ENCODE assay signal across 24 mouse cellular contexts in genomic region chr3:146474428-146474827, GRCm38 (mm10). TPM values are rescaled to one million over a fixed set of nuclear protein-coding genes. Genes with fewer than 3 reads are reported as not detected.
DNase-seq lines count a peak whose midpoint lies in the region; ATAC-seq and TF ChIP-seq lines count a peak whose summit lies in the region.
"Had no signal": no experiment of that assay in that cellular context is flagged by ENCODE, and none has a peak within 500 bp of the region (broad histone marks: within the 10 kb centered on the region; RNA-seq: fewer than 3 reads in every experiment).

No protein-coding gene starts in this region.

- no peak for ATAC-seq in kidney, embryonic 14.5 days (ENCODE audit: low FRiP score, low TSS enrichment)
- ATAC-seq in kidney, embryonic 16.5 days (ENCODE audit: low FRiP score, low TSS enrichment): no peak
- peak; percentile 76 for ATAC-seq in Patski
- no peak for ATAC-seq in hindbrain, embryonic 13.5 days (ENCODE audit: low FRiP score)
- ATAC-seq: forebrain, embryonic 14.5 days; hindbrain, postnatal 0 days; inflammation-experienced regulatory T-cells, adult 6 months had no signal

- TF ChIP-seq CTCF in Patski (IDR thresholded peaks at IDR 0.05): no peak

- POLR2A ChIA-PET in Patski (lab: Charles Lee): interaction anchor here (0.7 to 1.3 kb wide), 4 partner anchors 17 to 71 kb away, joined by 3 to 4 read pairs (median 3); partner anchors contain the start of genes Gng5 and Spata1

- H3K27ac ChIP-seq in kidney, embryonic 14.5 days (ENCODE audit: low read depth, low read length): no peak overlapping the region
- H3K27ac ChIP-seq in kidney, embryonic 16.5 days (ENCODE audit: low read length): no peak overlapping the region
- H3K27ac ChIP-seq in hindbrain, embryonic 13.5 days: no peak overlapping the region
- H3K27ac ChIP-seq: heart, embryonic 15.5 days; hindbrain, embryonic 10.5 days; hindbrain, embryonic 14.5 days; hindbrain, postnatal 0 days had no signal

- no peak overlapping the region for H3K9ac ChIP-seq in kidney, embryonic 14.5 days (ENCODE audit: low read depth, low read length)
- H3K9ac ChIP-seq in kidney, embryonic 16.5 days (replicated peaks; ENCODE audit: low read length): no peak overlapping the region
- H3K9ac ChIP-seq in hindbrain, embryonic 13.5 days: no peak overlapping the region
- H3K9ac ChIP-seq: heart, embryonic 12.5 days; heart, embryonic 15.5 days; hindbrain, embryonic 14.5 days had no signal

- H3K4me3 ChIP-seq in kidney, embryonic 14.5 days (ENCODE audit: low read length): no peak overlapping the region
- H3K4me3 ChIP-seq in kidney, embryonic 16.5 days (ENCODE audit: low read length): no peak overlapping the region
- no peak overlapping the region for H3K4me3 ChIP-seq in hindbrain, embryonic 13.5 days
- H3K4me3 ChIP-seq: heart, embryonic 12.5 days; heart, embryonic 15.5 days; hindbrain, embryonic 10.5 days had no signal

- H3K4me2 ChIP-seq in kidney, embryonic 14.5 days (replicated peaks; ENCODE audit: low read depth, low read length): no peak overlapping the region
- H3K4me2 ChIP-seq in kidney, embryonic 16.5 days (replicated peaks; ENCODE audit: low read depth, low read length): no peak overlapping the region
- no peak overlapping the region for H3K4me2 ChIP-seq in hindbrain, embryonic 13.5 days
- H3K4me2 ChIP-seq: heart, embryonic 12.5 days; heart, embryonic 15.5 days; hindbrain, embryonic 14.5 days had no signal

- CTCF ChIA-PET in Patski (lab: Charles Lee): interaction anchor here (0.9 to 3.5 kb wide), 14 partner anchors 9 to 471 kb away, joined by 3 to 24 read pairs (median 5); partner anchors contain the start of gene Ctbs

- H3K36me3 ChIP-seq in kidney, embryonic 14.5 days (ENCODE audit: control insufficient read depth, insufficient read depth, low read length): no peaks in the 10 kb centered on the region
- no peaks in the 10 kb centered on the region for H3K36me3 ChIP-seq in kidney, embryonic 16.5 days (ENCODE audit: insufficient read depth, low read length)
- no peaks in the 10 kb centered on the region for H3K36me3 ChIP-seq in hindbrain, embryonic 13.5 days
- H3K36me3 ChIP-seq: G1E; heart, embryonic 12.5 days; heart, embryonic 15.5 days; hindbrain, embryonic 10.5 days had no signal

- H3K27me3 ChIP-seq in kidney, embryonic 14.5 days (ENCODE audit: control insufficient read depth, insufficient read depth, low read length): no peaks in the 10 kb centered on the region
- H3K27me3 ChIP-seq in kidney, embryonic 16.5 days (ENCODE audit: insufficient read depth, low read length): no peaks in the 10 kb centered on the region
- H3K27me3 ChIP-seq in Patski: no peaks in the 10 kb centered on the region
- H3K27me3 ChIP-seq in hindbrain, embryonic 13.5 days: no peaks in the 10 kb centered on the region
- H3K27me3 ChIP-seq: heart, embryonic 12.5 days; heart, embryonic 15.5 days had no signal

- in situ Hi-C loops in Patski (cut with MboI; ENCODE audit: low pct_unique_long_range_greater_than_20kb): no loop called here

- peak; percentile 13 for DNase-seq in kidney, adult 18-20 months
- DNase-seq in kidney, adult 9 months: peak; percentile 64
- DNase-seq in 3T3-L1 (ENCODE audit: low read depth, low spot score) (peak; percentile 62), Patski (ENCODE audit: low read depth, low spot score) (peak; percentile 73)
- no peak for DNase-seq in testis, postnatal 10 days (ENCODE audit: low spot score)
- DNase-seq: adrenal gland, postnatal 10 days; cerebellum, adult 18-20 months; cerebellum, adult 9-10 months; cerebellum, postnatal 14 days; gastrocnemius, postnatal 25 days; heart, adult 18-20 months; heart, postnatal 10 days; heart, postnatal 36 days had no signal

- H3K4me1 ChIP-seq in kidney, embryonic 14.5 days (ENCODE audit: control insufficient read depth, insufficient read depth, low read length): no peaks in the 10 kb centered on the region
- no peaks in the 10 kb centered on the region for H3K4me1 ChIP-seq in kidney, embryonic 16.5 days (ENCODE audit: insufficient read depth, low read length)
- H3K4me1 ChIP-seq in hindbrain, embryonic 13.5 days (replicated peaks): no peaks in the 10 kb centered on the region
- H3K4me1 ChIP-seq: heart, embryonic 12.5 days; heart, embryonic 15.5 days; hindbrain, embryonic 10.5 days had no signal

- 86% methylated on average over 3 of the region's 3 CpGs for WGBS in kidney, embryonic 14.5 days
- 77% methylated on average over 3 of the region's 3 CpGs for WGBS in kidney, embryonic 16.5 days
- 91% methylated on average over 3 of the region's 3 CpGs for WGBS in hindbrain, embryonic 13.5 days

- H3K9me3 ChIP-seq in kidney, embryonic 14.5 days (ENCODE audit: control insufficient read depth, low read length): no peaks in the 10 kb centered on the region
- no peaks in the 10 kb centered on the region for H3K9me3 ChIP-seq in kidney, embryonic 16.5 days (ENCODE audit: low read length)
- H3K9me3 ChIP-seq in hindbrain, embryonic 13.5 days: no peaks in the 10 kb centered on the region
- H3K9me3 ChIP-seq: G1E; heart, embryonic 12.5 days; heart, embryonic 15.5 days; hindbrain, embryonic 10.5 days had no signal

RNA-seq across cellular contexts. Expression of gene Ctbs, which starts 24.8 kb away (rescaled TPM):
- 8.9 and 12.9 TPM in 2 replicates for polyA plus RNA-seq in kidney, embryonic 14.5 days (2014; fragmentation: Nextera tagmentation; extraction: Ambion mirVana)
- 14.0 and 17.4 TPM in 2 replicates for polyA plus RNA-seq in kidney, embryonic 16.5 days (2015; fragmentation: Nextera tagmentation; extraction: Ambion mirVana)
- 25.0 TPM for polyA plus RNA-seq in Patski (2021)
- polyA plus RNA-seq in hindbrain, embryonic 13.5 days (2015; fragmentation: Nextera tagmentation; extraction: Ambion mirVana): 4.6 and 5.1 TPM in 2 replicates

RNA-seq across cellular contexts. Expression of gene Spata1, which starts 25.1 kb away (rescaled TPM):
- 6.0 and 6.8 TPM in 2 replicates for polyA plus RNA-seq in kidney, embryonic 14.5 days (2014; fragmentation: Nextera tagmentation; extraction: Ambion mirVana)
- 5.1 and 6.4 TPM in 2 replicates for polyA plus RNA-seq in kidney, embryonic 16.5 days (2015; fragmentation: Nextera tagmentation; extraction: Ambion mirVana)
- polyA plus RNA-seq in Patski (2021): 8.9 TPM
- 6.4 and 7.5 TPM in 2 replicates for polyA plus RNA-seq in hindbrain, embryonic 13.5 days (2015; fragmentation: Nextera tagmentation; extraction: Ambion mirVana)

RNA-seq across cellular contexts. Expression of gene Gng5, which starts 25.2 kb away (rescaled TPM):
- 1,038 and 1,404 TPM in 2 replicates for polyA plus RNA-seq in kidney, embryonic 14.5 days (2014; fragmentation: Nextera tagmentation; extraction: Ambion mirVana)
- polyA plus RNA-seq in kidney, embryonic 16.5 days (2015; fragmentation: Nextera tagmentation; extraction: Ambion mirVana): 865 and 917 TPM in 2 replicates
- 527 TPM for polyA plus RNA-seq in Patski (2021)
- 565 TPM in 2 replicates for polyA plus RNA-seq in hindbrain, embryonic 13.5 days (2015; fragmentation: Nextera tagmentation; extraction: Ambion mirVana)

RNA-seq across cellular contexts. Expression of gene Rpf1, which starts 46.8 kb away (rescaled TPM):
- polyA plus RNA-seq in kidney, embryonic 14.5 days (2014; fragmentation: Nextera tagmentation; extraction: Ambion mirVana): 69.5 and 78.7 TPM in 2 replicates
- 56.8 and 59.5 TPM in 2 replicates for polyA plus RNA-seq in kidney, embryonic 16.5 days (2015; fragmentation: Nextera tagmentation; extraction: Ambion mirVana)
- polyA plus RNA-seq in Patski (2021): 78.9 TPM
- 48.9 and 49.6 TPM in 2 replicates for polyA plus RNA-seq in hindbrain, embryonic 13.5 days (2015; fragmentation: Nextera tagmentation; extraction: Ambion mirVana)
